Mouse (Mus musculus) E14TG2a.4 (cell line): ENCODE results near the gene Tmem263.

ENCODE experiments used
- CTCF ChIP-seq: conservative IDR thresholded peaks from 2 replicates; pipeline ENCODE4 v1.5.1; 2014; ENCODE audit warnings: low read length
- NANOG ChIP-seq: IDR thresholded peaks from 2 replicates; pipeline ENCODE4 v1.6.1; 2014; ENCODE audit warnings: borderline replicate concordance, low read length, mixed read lengths

- no peak for TF ChIP-seq CTCF
- no peak for TF ChIP-seq NANOG
Observed at GRCm38 (mm10) chr10:85101841-85102240, 586 bp upstream of the Tmem263 start.
